Mouse (Mus musculus): ENCODE measurements at regions not wholly inside any gene's neighbourhood (a gene's known extent, or its start where the extent isn't known, plus 50 kb on each side); places are given as distances from the start of the nearest gene placed in this dataset.

DNA sequence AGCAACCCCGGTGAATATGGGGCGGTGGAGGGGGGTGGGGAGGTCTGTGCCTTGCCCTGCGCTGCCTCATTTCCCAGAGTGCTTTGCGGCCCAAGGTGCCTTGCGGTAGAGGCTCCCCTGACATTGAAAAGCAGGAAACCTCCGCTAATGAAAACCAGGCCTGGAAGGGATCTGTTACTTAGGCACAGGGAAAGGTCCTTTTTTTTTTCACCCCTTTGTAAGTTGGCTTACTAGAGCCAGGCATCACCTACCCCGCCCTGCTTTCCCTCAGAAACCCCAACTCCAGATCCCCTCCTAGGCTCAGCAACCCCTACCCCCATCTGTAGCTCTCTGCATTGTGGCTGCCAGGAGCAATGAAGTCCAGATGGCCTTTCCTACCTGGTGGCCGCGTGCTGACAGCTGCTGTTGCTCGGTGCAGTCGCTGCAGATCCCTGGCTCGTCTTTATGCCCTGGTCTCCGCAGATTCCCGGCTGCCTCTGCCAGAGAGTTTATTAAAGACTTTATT is 353.4 kb downstream of the Ptpru start:
- TF ChIP-seq CTCF (IDR thresholded peaks at IDR 0.05; ENCODE audit: borderline replicate concordance, insufficient read depth, low read depth, low read length): no peak
- TF ChIP-seq POLR2A (IDR thresholded peaks at IDR 0.05; ENCODE audit: borderline replicate concordance, insufficient read depth, low read length): no peak

Data from cerebellum, adult 2 months (tissue).